Mouse (Mus musculus) kidney, postnatal 0 days (tissue): Measurements from ENCODE around the gene Armc9. TPM values are rescaled to one million over a fixed set of nuclear protein-coding genes. Genes with fewer than 3 reads are reported as not detected.
A peak's percentile ranks its signal among the peaks of the same experiment; 100 is the strongest.

Experiments used
- ATAC-seq: fragments of 200-750 bp; cut with Nextera tagmentation; replicated peaks from 2 replicates; pipeline ENCODE4 v1.8.0; 2017; ENCODE audit warnings: low read depth, moderate number of reproducible peaks, moderate TSS enrichment, moderate library complexity; ENCODE audit not compliant: low FRiP score
- DNase-seq: peaks from one replicate; pipeline ENCODE4 v3.0.0-alpha.2; 2016; ENCODE audit warnings: low spot score
- H3K27ac ChIP-seq: fragments of 300-500 bp; sonication (generic); 2 replicates; pipeline ENCODE4 v1.5.1; 2014; ENCODE audit warnings: mild to moderate bottlenecking
- H3K27me3 ChIP-seq: fragments of 300-500 bp; sonication (generic); 2 replicates; pipeline ENCODE4 v1.6.1; 2014; ENCODE audit warnings: low read length, mixed read lengths; ENCODE audit not compliant: insufficient read depth
- H3K36me3 ChIP-seq: fragments of 300-500 bp; sonication (generic); 2 replicates; pipeline ENCODE4 v1.6.1; 2014; ENCODE audit warnings: low read length, mixed read lengths; ENCODE audit not compliant: insufficient read depth
- H3K4me1 ChIP-seq: fragments of 300-500 bp; sonication (generic); replicated peaks from 2 replicates; pipeline ENCODE4 v1.6.1; 2014; ENCODE audit warnings: antibody characterized with exemption, low read length, mixed read lengths; ENCODE audit not compliant: insufficient read depth
- H3K4me2 ChIP-seq: fragments of 300-500 bp; sonication (generic); 2 replicates; pipeline ENCODE4 v1.6.1; 2014; ENCODE audit warnings: mild to moderate bottlenecking, low read length, moderate library complexity, mixed read lengths
- H3K4me3 ChIP-seq: fragments of 300-500 bp; sonication (generic); replicated peaks from 2 replicates; pipeline ENCODE4 v1.5.1; 2014; ENCODE audit warnings: low read depth, low read length
- H3K9ac ChIP-seq: fragments of 300-500 bp; sonication (generic); 2 replicates; pipeline ENCODE4 v1.6.1; 2014; ENCODE audit warnings: low read depth, low read length
- H3K9me3 ChIP-seq: fragments of 300-500 bp; sonication (generic); replicated peaks from 2 replicates; pipeline ENCODE4 v1.6.1; 2016; ENCODE audit warnings: low read length, inconsistent platforms, mixed read lengths
- CTCF ChIP-seq: IDR thresholded peaks from 2 replicates; pipeline ENCODE4 v1.5.1; 2016; ENCODE audit warnings: antibody characterized with exemption, low read depth, mild to moderate bottlenecking, moderate library complexity
- WGBS: fragments of 180-500 bp; shearing (Covaris S2); extraction: QIAGEN DNeasy Blood & Tissue Kit; methylation state at CpG from one replicate; pipeline ENCODE4 v1.1.7; 2014; 5-methylcytosine and 5-hydroxymethylcytosine counted together
- polyA plus RNA-seq: library from polyadenylated mRNA; unstranded; fragments of >200 nt; fragmentation: Nextera tagmentation; extraction: Ambion mirVana; gene quantifications from 2 replicates; pipeline ENCODE4 v1.2.1, GENCODE M21; 2015

The Armc9 gene
- polyA plus RNA-seq, 1 experiment from 2014 or later: 16.5 TPM

DNA sequence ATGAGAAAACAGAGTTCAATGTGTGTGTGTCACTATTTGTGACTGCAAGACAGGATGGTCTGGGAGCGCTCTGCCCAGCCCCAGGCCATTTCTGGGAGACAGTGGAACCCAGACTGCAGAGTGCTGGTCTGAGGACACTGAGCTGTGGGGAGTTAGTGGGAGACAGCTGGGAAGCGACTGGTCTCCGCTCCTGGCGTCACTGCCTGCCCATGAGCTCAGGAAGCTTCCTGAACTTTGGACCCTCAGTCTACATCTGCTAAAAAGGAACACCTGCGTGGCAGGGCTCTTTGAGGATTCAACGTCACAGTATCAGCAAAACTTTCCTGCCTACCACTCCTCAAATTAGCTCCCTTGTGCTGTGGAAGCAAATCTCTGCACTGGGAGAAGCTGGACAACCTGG is 117.1 kb downstream of the Armc9 start:
- Histone ChIP-seq H3K9me3 (no peaks in the 10 kb centered on the region), H3K27ac (no peak overlapping the region), H3K36me3 (no peaks in the 10 kb centered on the region), H3K9ac (no peak overlapping the region), H3K4me3 (no peak overlapping the region), H3K4me1 (no peaks in the 10 kb centered on the region), H3K4me2 (no peak overlapping the region), H3K27me3 (no peaks in the 10 kb centered on the region)
- WGBS: 74% methylated on average over 6 of the region's 6 CpGs
- no peak for ATAC-seq
- DNase-seq: no peak
- TF ChIP-seq CTCF: no peak

DNA sequence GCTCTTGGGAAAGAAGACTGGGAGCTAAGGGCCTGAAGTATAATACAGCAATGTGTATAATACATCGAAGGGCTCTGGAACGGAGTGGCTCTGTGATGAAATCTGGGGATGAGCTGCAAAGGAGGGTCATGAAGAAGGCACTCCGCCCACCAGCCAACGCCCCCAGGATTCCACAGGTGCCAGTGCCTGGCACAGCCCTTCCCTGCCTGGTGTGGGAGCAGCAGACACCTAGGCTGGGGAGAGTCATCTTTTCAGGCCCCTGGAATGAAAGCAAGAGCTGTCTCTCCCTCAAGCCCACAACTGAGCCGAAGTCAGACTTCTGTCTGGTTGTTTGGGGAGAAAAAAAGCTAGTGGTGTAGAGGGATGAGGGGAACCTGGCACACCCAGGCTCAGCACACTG is 122.5 kb downstream of the Armc9 start:
- H3K4me3 ChIP-seq: no peak overlapping the region
- WGBS: 80% methylated on average over 5 of the region's 5 CpGs

DNA sequence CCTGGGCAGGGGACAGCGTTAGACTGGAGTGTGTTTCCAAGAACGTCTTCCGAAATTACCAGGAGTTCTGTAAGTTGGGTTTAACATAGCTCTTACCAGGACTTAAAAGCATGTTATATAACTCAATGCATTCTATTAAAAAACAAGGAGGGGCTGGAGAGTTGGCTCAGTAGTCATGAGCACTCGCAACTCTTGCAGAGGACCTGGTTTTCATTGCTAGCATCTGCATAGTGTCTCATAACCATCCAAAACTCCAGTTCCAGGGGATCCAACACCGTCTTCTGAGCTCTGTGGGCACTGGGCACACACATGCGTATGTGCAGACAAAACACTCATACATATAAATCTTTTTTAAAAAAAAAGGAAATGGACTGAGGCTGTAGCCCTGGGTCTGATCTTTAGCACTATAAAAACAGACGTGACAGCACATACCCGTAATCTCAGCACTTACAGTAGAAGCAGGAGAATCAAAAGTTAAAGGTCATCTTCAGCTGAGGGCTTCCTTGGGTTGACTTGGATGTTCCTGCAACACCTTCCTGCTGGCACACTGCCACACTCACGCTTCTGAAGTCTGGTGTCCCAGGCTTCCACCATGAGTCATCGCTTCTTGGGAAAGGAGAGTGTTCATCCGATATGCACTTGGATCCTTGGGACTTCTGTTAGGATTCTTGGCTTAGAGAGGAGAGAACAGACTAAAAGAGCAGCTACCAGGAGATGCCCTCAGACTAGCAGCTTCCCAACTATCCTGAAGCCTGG is 127.4 kb downstream of the Armc9 start:
- DNase-seq: peak; percentile 36
- 0 out of 2 replicates have a peak, but pooled peaks have one; percentile 46 for ATAC-seq
- no peak overlapping the region for H3K9ac ChIP-seq
- H3K4me3 ChIP-seq: no peak overlapping the region
- H3K36me3 ChIP-seq: no peaks in the 10 kb centered on the region
- no peak overlapping the region for H3K27ac ChIP-seq
- WGBS: 63% methylated on average over 11 of the region's 11 CpGs
- no peaks in the 10 kb centered on the region for H3K27me3 ChIP-seq
- no peak overlapping the region for H3K4me2 ChIP-seq
- no peaks in the 10 kb centered on the region for H3K4me1 ChIP-seq
- H3K9me3 ChIP-seq: no peaks in the 10 kb centered on the region
- TF ChIP-seq CTCF: no peak

More for the DNA sequence above, 122.5 kb downstream of the Armc9 start:
- H3K9ac ChIP-seq: no peak overlapping the region
- no peaks in the 10 kb centered on the region for H3K27me3 ChIP-seq
- H3K4me1 ChIP-seq: no peaks in the 10 kb centered on the region
- no peaks in the 10 kb centered on the region for H3K9me3 ChIP-seq
- no peak for ATAC-seq
- H3K36me3 ChIP-seq: no peaks in the 10 kb centered on the region
- no peak for DNase-seq
- H3K4me2 ChIP-seq: no peak overlapping the region
- TF ChIP-seq CTCF: no peak
- no peak overlapping the region for H3K27ac ChIP-seq

DNA sequence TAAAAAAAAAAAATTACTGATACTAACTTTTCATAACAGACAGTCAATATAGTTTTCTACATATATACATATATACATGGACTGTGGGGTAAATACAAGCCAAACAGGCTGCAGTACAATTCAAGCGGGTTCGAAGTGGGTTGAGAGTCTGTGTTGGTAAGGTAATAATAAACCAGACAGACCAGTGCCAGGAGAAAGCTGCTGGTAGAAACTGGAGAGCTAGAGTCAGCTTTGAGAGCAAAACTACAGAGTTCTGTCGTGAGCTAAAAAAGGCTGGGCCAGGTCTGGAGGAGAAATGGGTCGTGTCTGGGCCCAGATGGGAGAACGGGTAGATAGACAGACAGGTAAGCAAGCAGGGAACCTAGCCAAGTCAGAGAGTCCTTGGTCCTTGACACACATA is 129.5 kb downstream of the Armc9 start:
- DNase-seq: no peak

DNA sequence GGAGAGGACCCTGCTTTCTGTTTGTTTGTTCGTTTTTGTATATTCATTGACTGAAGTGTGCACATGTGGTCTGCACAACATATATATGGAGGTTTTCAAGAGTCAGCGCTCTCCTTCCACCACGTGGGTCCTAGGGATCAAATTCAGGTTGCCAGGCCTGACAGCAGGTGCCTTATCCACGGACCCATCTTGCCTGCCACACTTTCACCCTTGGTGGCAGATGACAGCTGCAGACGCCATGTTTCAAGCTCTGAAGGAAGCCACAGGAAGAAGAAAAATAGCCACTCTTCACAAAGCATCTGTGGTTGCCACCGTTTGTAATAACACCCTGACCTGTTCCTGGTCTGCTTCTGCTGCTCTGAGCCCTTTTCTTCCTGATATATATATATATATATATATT is 130.7 kb downstream of the Armc9 start:
- DNase-seq (no peak), ATAC-seq (no peak)
- Histone ChIP-seq H3K27ac (no peak overlapping the region), H3K4me3 (no peak overlapping the region), H3K9me3 (no peaks in the 10 kb centered on the region), H3K36me3 (no peaks in the 10 kb centered on the region), H3K27me3 (no peaks in the 10 kb centered on the region), H3K4me1 (no peaks in the 10 kb centered on the region), H3K4me2 (no peak overlapping the region), H3K9ac (no peak overlapping the region)
- 84% methylated on average over 6 of the region's 6 CpGs for WGBS
- TF ChIP-seq CTCF: no peak

More for the DNA sequence above, 129.5 kb downstream of the Armc9 start:
- Histone ChIP-seq H3K9me3 (no peaks in the 10 kb centered on the region), H3K36me3 (no peaks in the 10 kb centered on the region), H3K27me3 (no peaks in the 10 kb centered on the region), H3K27ac (no peak overlapping the region), H3K4me2 (no peak overlapping the region), H3K4me3 (no peak overlapping the region), H3K4me1 (no peaks in the 10 kb centered on the region), H3K9ac (no peak overlapping the region)
- 78% methylated on average over 5 of the region's 5 CpGs for WGBS
- ATAC-seq: no peak
- no peak for TF ChIP-seq CTCF

DNA sequence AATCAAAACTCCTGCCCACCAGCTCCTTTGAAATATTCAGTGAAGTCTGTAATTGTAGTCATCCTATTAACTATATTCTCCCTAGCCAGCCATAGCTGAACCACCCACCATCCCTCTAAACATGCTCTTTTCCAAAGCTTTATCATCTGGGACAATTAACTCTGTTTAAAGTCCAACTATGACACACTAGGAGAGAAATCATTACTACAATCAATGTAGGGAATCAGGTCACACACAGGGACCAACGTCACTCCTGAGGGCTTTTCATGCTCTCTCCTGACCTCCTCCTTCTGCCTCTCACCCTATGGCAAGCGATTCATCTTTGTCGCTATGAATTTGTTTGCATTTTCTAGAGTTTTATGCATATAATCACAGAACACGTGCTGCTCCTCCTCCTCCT is 132.9 kb downstream of the Armc9 start:
- Histone ChIP-seq H3K4me1 (no peaks in the 10 kb centered on the region), H3K9ac (no peak overlapping the region), H3K27ac (no peak overlapping the region), H3K27me3 (no peaks in the 10 kb centered on the region), H3K9me3 (no peaks in the 10 kb centered on the region), H3K4me3 (no peak overlapping the region), H3K4me2 (no peak overlapping the region), H3K36me3 (no peaks in the 10 kb centered on the region)
- no peak for ATAC-seq
- no peak for DNase-seq
- no peak for TF ChIP-seq CTCF
- WGBS: 81% methylated on average over 4 of the region's 4 CpGs

DNA sequence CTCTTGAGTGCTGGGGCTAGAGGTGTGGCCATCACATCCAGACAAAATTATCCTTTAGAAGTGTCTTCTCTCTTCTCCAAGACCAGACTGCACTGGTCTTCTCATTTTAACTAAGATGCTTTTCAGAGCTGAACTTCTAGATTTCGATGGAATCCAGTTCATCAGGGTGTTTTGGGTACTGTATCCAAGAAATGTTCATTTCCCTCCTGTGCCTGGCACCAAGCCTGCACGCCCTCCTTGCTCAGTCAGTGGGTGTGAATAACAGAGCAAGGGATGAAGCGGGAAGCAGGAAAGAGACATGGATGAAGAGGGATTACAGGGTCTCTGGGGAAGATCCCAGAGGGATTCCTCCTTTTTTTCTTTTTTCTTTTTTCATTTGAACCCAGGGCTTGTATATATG is 135.9 kb downstream of the Armc9 start:
- TF ChIP-seq CTCF: no peak
- 0 out of 2 replicates have a peak, but pooled peaks cover 2% of the 10 kb centered on the region for H3K4me1 ChIP-seq
- WGBS: 60% methylated on average over 3 of the region's 3 CpGs
- no peak overlapping the region for H3K4me3 ChIP-seq
- no peak overlapping the region for H3K4me2 ChIP-seq
- no peak overlapping the region for H3K9ac ChIP-seq
- no peak for ATAC-seq
- no peak for DNase-seq
- H3K9me3 ChIP-seq: no peaks in the 10 kb centered on the region
- no peaks in the 10 kb centered on the region for H3K36me3 ChIP-seq
- H3K27ac ChIP-seq: no peak overlapping the region
- H3K27me3 ChIP-seq: no peaks in the 10 kb centered on the region
